ENCODE assay signal across 8 mouse cellular contexts in genomic region chr7:107661189-107661842, GRCm38 (mm10). TPM values are rescaled to one million over a fixed set of nuclear protein-coding genes. Genes with fewer than 3 reads are reported as not detected.
DNase-seq lines count a peak whose midpoint lies in the region; ATAC-seq and TF ChIP-seq lines count a peak whose summit lies in the region.

No protein-coding gene starts in this region.

- peak; percentile 94 for DNase-seq in R1 (ENCODE audit: low read depth, low spot score)
- DNase-seq in cerebellum, adult 2 months, result peak; percentile 30 to 37
- peak; percentile 84 for DNase-seq in hindbrain, embryonic 10.5 days (ENCODE audit: low spot score)
- peak; percentile 68 to 70 for DNase-seq in layer of hippocampus, adult 2 months (ENCODE audit: low spot score in 2 of 2)
- DNase-seq in lung, adult 2 months, result peak; percentile 57
- DNase-seq in thymus, postnatal 4 days, result peak; percentile 62

- TF ChIP-seq POLR2A in cerebellum, adult 2 months (IDR thresholded peaks at IDR 0.05; ENCODE audit: borderline replicate concordance, insufficient read depth, low read length), result no peak
- TF ChIP-seq POLR2A in lung, adult 2 months (IDR thresholded peaks at IDR 0.05; ENCODE audit: borderline replicate concordance, extremely low read depth, low read depth, low read length), result no peak

- H3K4me3 ChIP-seq in cerebellum, adult 2 months (replicated peaks; ENCODE audit: insufficient read depth, low read depth, low read length), result no peak overlapping the region
- no peak overlapping the region for H3K4me3 ChIP-seq in forebrain, embryonic 16.5 days (replicated peaks; ENCODE audit: low read length)
- H3K4me3 ChIP-seq in hindbrain, embryonic 10.5 days, result no peak overlapping the region
- H3K4me3 ChIP-seq in layer of hippocampus, adult 2 months, result no peak overlapping the region
- no peak overlapping the region for H3K4me3 ChIP-seq in lung, adult 2 months (replicated peaks; ENCODE audit: extremely low read depth, low read depth, low read length)

- no peaks in the 10 kb centered on the region for H3K9me3 ChIP-seq in forebrain, embryonic 16.5 days (ENCODE audit: control insufficient read depth, low read length)
- no peaks in the 10 kb centered on the region for H3K9me3 ChIP-seq in hindbrain, embryonic 10.5 days

- WGBS in cerebellum, adult 2 months, result 34% methylated on average over 8 of the region's 8 CpGs
- WGBS in forebrain, embryonic 16.5 days, result 20% methylated on average over 8 of the region's 8 CpGs
- 8% methylated on average over 8 of the region's 8 CpGs for WGBS in hindbrain, embryonic 10.5 days
- 22% methylated on average over 8 of the region's 8 CpGs for WGBS in lung, adult 2 months

- TF ChIP-seq CTCF in cerebellum, adult 2 months (IDR thresholded peaks at IDR 0.05; ENCODE audit: borderline replicate concordance, insufficient read depth, low read depth, low read length), result peak; percentile 64
- TF ChIP-seq CTCF in layer of hippocampus, adult 2 months (conservative IDR thresholded peaks at IDR 0.05), result peak; percentile 91
- peak; percentile 70 for TF ChIP-seq CTCF in lung, adult 2 months (IDR thresholded peaks at IDR 0.05; ENCODE audit: insufficient read depth, low read length)

- H3K9ac ChIP-seq in forebrain, embryonic 16.5 days (replicated peaks; ENCODE audit: low read depth, low read length), result no peak overlapping the region

- peak; percentile 62 for ATAC-seq in forebrain, embryonic 16.5 days
- ATAC-seq in neutrophil, adult 5-6 weeks (ENCODE audit: extremely low read depth, insufficient number of reproducible peaks, low FRiP score, poor library complexity, severe bottlenecking), result peak; percentile 78

- no peaks in the 10 kb centered on the region; the same call in 1 of the 2 replicates for H3K4me1 ChIP-seq in cerebellum, adult 2 months (ENCODE audit: control insufficient read depth, insufficient read depth, low read length)
- H3K4me1 ChIP-seq in forebrain, embryonic 16.5 days (replicated peaks; ENCODE audit: control insufficient read depth, insufficient read depth, low read length), result peaks cover 20% of the 10 kb centered on the region
- peaks cover 63% of the 10 kb centered on the region for H3K4me1 ChIP-seq in hindbrain, embryonic 10.5 days (replicated peaks)
- peaks cover 13% of the 10 kb centered on the region for H3K4me1 ChIP-seq in lung, adult 2 months (ENCODE audit: control insufficient read depth, insufficient read depth, low read length)

- no peak overlapping the region for H3K27ac ChIP-seq in cerebellum, adult 2 months (ENCODE audit: insufficient read depth, low read length)
- no peak overlapping the region for H3K27ac ChIP-seq in forebrain, embryonic 16.5 days (ENCODE audit: low read length)
- peak overlapping the region; percentile 79 for H3K27ac ChIP-seq in hindbrain, embryonic 10.5 days
- H3K27ac ChIP-seq in layer of hippocampus, adult 2 months, result no peak overlapping the region

- no peaks in the 10 kb centered on the region for H3K36me3 ChIP-seq in forebrain, embryonic 16.5 days (ENCODE audit: control insufficient read depth, insufficient read depth)
- no peaks in the 10 kb centered on the region for H3K36me3 ChIP-seq in hindbrain, embryonic 10.5 days

- no peaks in the 10 kb centered on the region for H3K27me3 ChIP-seq in cerebellum, adult 2 months (ENCODE audit: control insufficient read depth, insufficient read depth, low read length)
- H3K27me3 ChIP-seq in forebrain, embryonic 16.5 days (replicated peaks; ENCODE audit: control insufficient read depth, insufficient read depth, low read length), result no peaks in the 10 kb centered on the region
- H3K27me3 ChIP-seq in hindbrain, embryonic 10.5 days (ENCODE audit: insufficient read depth, poor library complexity, severe bottlenecking), result peaks cover 25% of the 10 kb centered on the region

- no peak overlapping the region for H3K4me2 ChIP-seq in forebrain, embryonic 16.5 days (ENCODE audit: low read length)

RNA-seq across cellular contexts. Expression of gene 5330417H12Rik, which starts 36.4 kb away (rescaled TPM):
- polyA plus RNA-seq in cerebellum, adult 2 months (2012; rRNA removed), result not detected in 2 replicates
- not detected in 2 replicates for polyA plus RNA-seq in forebrain, embryonic 16.5 days (2015; fragmentation: Nextera tagmentation; extraction: Ambion mirVana)
- polyA plus RNA-seq in hindbrain, embryonic 10.5 days (2016; fragmentation: Nextera tagmentation; extraction: Ambion mirVana), result not detected in 2 replicates
- not detected for total RNA-seq in layer of hippocampus, adult 2 months (2021)
- polyA plus RNA-seq in lung, adult 2 months (2012; rRNA removed), result not detected in 2 replicates
- total RNA-seq in neutrophil, adult 5-6 weeks (2017), result not detected in 2 replicates

Comparison
In these comparisons a context has a peak if more than half of its experiments do, and no peak if none do; other contexts are left out.
1. DNase-seq: peak in every context shown above with its lines; median percentile 94 in R1; 84 in hindbrain, embryonic 10.5 days; 69 in layer of hippocampus, adult 2 months; 62 in thymus, postnatal 4 days; 57 in lung, adult 2 months; 34 in cerebellum, adult 2 months.